Mouse (Mus musculus): Measurements from ENCODE around the gene Ufsp1.

- TF ChIP-seq CTCF (IDR thresholded peaks at IDR 0.05; ENCODE audit: low read depth, low read length) (no peak), POLR2A (IDR thresholded peaks at IDR 0.05; ENCODE audit: extremely low read depth, insufficient read depth, low read length) (no peak)
These were observed 36.5 kb downstream of the Ufsp1 start for GRCm38 (mm10) chr5:137330910-137331309.

Measured in liver, adult 2 months (tissue).